Mouse (Mus musculus) liver, adult 2 months (tissue): ENCODE measurements around the gene Nedd4. TPM values are rescaled to one million over a fixed set of nuclear protein-coding genes. Genes with fewer than 3 reads are reported as not detected.

Experiments
- DNase-seq: peaks from one replicate; pipeline ENCODE4 v3.0.0-alpha.2; 2011; ENCODE audit warnings: low read depth, low spot score; ENCODE audit errors: extremely low read depth
- H3K27ac ChIP-seq: fragments of 200-500 bp; replicated peaks from 2 replicates; pipeline ENCODE4 v1.5.1; 2012; ENCODE audit warnings: low read depth, mild to moderate bottlenecking, control low read depth, inconsistent platforms, low read length; ENCODE audit not compliant: insufficient read depth
- H3K27me3 ChIP-seq: fragments of 200-500 bp; 2 replicates; pipeline ENCODE4 v1.6.1; 2012; ENCODE audit warnings: mild to moderate bottlenecking, moderate library complexity, low read length, inconsistent platforms; ENCODE audit not compliant: control insufficient read depth, insufficient read depth
- H3K36me3 ChIP-seq: fragments of 200-500 bp; 2 replicates; pipeline ENCODE4 v1.6.1; 2012; ENCODE audit warnings: low read length, inconsistent platforms; ENCODE audit not compliant: control insufficient read depth, insufficient read depth
- H3K4me1 ChIP-seq: fragments of 200-500 bp; 2 replicates; pipeline ENCODE4 v1.6.1; 2011; ENCODE audit warnings: low read length; ENCODE audit not compliant: control insufficient read depth, insufficient read depth
- H3K4me3 ChIP-seq: fragments of 200-500 bp; 2 replicates; pipeline ENCODE4 v1.5.1; 2011; ENCODE audit warnings: low read depth, mild to moderate bottlenecking, control low read depth, low read length, moderate library complexity; ENCODE audit not compliant: insufficient read depth
- H3K79me2 ChIP-seq: fragments of 200-500 bp; 2 replicates; pipeline ENCODE4 v1.6.1; 2012; ENCODE audit warnings: inconsistent platforms, mild to moderate bottlenecking, low read length, moderate library complexity; ENCODE audit not compliant: control insufficient read depth, insufficient read depth
- H3K9ac ChIP-seq: fragments of 200-500 bp; 2 replicates; pipeline ENCODE4 v1.6.1; 2012; ENCODE audit warnings: low read depth, mild to moderate bottlenecking, control low read depth, inconsistent platforms, low read length
- CTCF ChIP-seq: fragments of 200-500 bp; IDR thresholded peaks from 2 replicates; pipeline ENCODE4 v1.5.1; 2011; ENCODE audit warnings: low read depth, low read length, control low read depth
- POLR2A ChIP-seq: fragments of 200-500 bp; IDR thresholded peaks from 2 replicates; pipeline ENCODE4 v1.6.1; 2011; ENCODE audit warnings: low read length, control low read depth; ENCODE audit not compliant: insufficient read depth; ENCODE audit errors: extremely low read depth
- WGBS: fragments of 180-500 bp; shearing (Covaris S2); methylation state at CpG from one replicate; pipeline ENCODE4 v1.1.7; 2018; 5-methylcytosine and 5-hydroxymethylcytosine counted together
- polyA plus RNA-seq: library from polyadenylated mRNA; depleted of rRNA; stranded (reverse); fragments of >200 nt; gene quantifications from 2 replicates; pipeline ENCODE4 v1.2.3, GENCODE M21; 2012
- total RNA-seq: library from RNA; depleted of rRNA; stranded (reverse); fragments of >200 nt; gene quantifications from 2 replicates; pipeline ENCODE4 v1.2.3, GENCODE M21; 2014

Gene Nedd4
- total and polyA plus RNA-seq, 2 experiments: 51.7 to 123 TPM

GRCm38 (mm10) chr9:72714945-72715344 is 52.8 kb downstream of the Nedd4 start:
- DNase-seq: peak; percentile 91
- Histone ChIP-seq H3K36me3 (peaks cover 56% of the 10 kb centered on the region), H3K9ac (no peak overlapping the region), H3K27ac (peak overlapping the region; percentile 83), H3K4me3 (no peak overlapping the region), H3K4me1 (peaks cover 5% of the 10 kb centered on the region; the same call in 1 of the 2 replicates), H3K27me3 (no peaks in the 10 kb centered on the region), H3K79me2 (peaks cover 6% of the 10 kb centered on the region; the same call in 1 of the 2 replicates)
- WGBS: 33% methylated on average over 4 of the region's 4 CpGs
- TF ChIP-seq POLR2A (no peak), CTCF (no peak)

DNA sequence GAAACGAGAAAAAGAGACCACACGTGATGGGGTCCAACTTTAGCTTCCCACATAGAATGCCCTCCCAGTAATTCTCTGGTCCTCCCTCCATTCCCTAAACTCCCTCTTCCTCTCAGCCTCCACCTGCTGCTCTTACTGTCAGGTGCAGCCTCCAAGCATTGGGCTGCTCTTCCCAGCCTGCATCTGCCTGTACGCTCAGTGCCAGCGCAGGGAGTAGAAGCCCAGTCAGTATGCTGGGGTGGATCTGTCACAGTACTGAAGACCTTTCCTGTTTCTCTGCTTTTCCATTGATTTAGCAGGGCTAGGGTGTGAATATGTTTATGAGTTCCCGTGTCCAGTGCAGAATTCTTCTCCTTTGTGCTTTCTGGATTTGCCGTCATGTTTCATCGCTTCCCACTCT is 54.1 kb downstream of the Nedd4 start:
- Histone ChIP-seq H3K27ac (0 out of 2 replicates have a peak overlapping the region, but pooled peaks have one; percentile 2), H3K27me3 (no peaks in the 10 kb centered on the region), H3K9ac (no peak overlapping the region), H3K4me1 (peaks cover 8% of the 10 kb centered on the region; the same call in 1 of the 2 replicates), H3K4me3 (no peak overlapping the region), H3K36me3 (peaks cover 48% of the 10 kb centered on the region), H3K79me2 (peaks cover 3% of the 10 kb centered on the region; the same call in 1 of the 2 replicates)
- 96% methylated on average over 7 of the region's 7 CpGs for WGBS
- DNase-seq: no peak
- TF ChIP-seq POLR2A: no peak
- no peak for TF ChIP-seq CTCF

- no peak for DNase-seq
- no peak overlapping the region for H3K27ac ChIP-seq
- no peaks in the 10 kb centered on the region for H3K27me3 ChIP-seq
- peaks cover 10% of the 10 kb centered on the region for H3K4me1 ChIP-seq
- peaks cover 54% of the 10 kb centered on the region for H3K36me3 ChIP-seq
- 92% methylated on average over 4 of the region's 4 CpGs for WGBS
- H3K9ac ChIP-seq: no peak overlapping the region
- peaks cover 3% of the 10 kb centered on the region; the same call in 1 of the 2 replicates for H3K79me2 ChIP-seq
- H3K4me3 ChIP-seq: no peak overlapping the region
- TF ChIP-seq POLR2A (no peak), CTCF (no peak)
These were observed 57.0 kb downstream of the Nedd4 start for GRCm38 (mm10) chr9:72719143-72719542.

DNA sequence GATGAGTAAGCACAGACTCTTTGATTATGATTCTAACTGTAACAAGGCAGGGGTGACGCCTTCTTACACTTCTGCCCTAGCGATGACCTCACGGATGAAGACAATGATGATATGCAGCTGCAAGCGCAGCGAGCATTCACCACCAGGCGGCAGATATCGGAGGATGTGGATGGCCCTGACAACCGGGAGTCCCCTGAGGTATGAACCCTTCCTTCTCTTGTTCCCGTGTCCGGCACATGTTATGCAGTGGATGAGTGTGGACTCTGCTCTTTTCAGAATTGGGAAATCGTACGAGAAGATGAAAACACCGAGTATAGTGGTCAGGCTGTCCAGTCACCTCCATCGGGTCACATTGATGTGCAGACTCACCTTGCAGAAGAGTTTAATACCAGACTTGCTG is 59.1 kb downstream of the Nedd4 start:
- Histone ChIP-seq H3K4me1 (peaks cover 8% of the 10 kb centered on the region), H3K27me3 (no peaks in the 10 kb centered on the region), H3K27ac (peak overlapping the region; percentile 35), H3K79me2 (peaks cover 1% of the 10 kb centered on the region; the same call in 1 of the 2 replicates), H3K9ac (no peak overlapping the region), H3K4me3 (no peak overlapping the region), H3K36me3 (peaks cover 54% of the 10 kb centered on the region)
- TF ChIP-seq POLR2A (no peak), CTCF (peak; percentile 87)
- 27% methylated on average over 14 of the region's 14 CpGs for WGBS
- DNase-seq: peak; percentile 99

DNA sequence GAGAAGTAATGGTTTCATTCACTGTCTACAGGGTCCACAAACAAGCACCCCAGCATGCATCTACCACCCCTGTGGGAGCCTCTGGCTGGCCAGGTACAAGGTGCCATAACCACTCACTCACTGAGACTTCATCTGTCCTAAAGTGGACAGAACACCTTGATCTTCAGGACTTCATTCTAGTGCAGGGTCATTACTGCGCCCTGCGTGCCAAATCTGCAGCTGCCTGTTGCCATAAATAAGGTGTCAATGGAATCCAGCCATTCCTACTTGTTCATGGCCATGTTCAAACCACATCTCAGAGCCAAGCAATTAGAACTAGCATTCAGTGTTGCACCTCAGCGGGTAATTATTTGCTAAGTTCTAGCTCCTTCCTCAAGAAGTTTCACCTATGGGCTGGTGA is 60.5 kb downstream of the Nedd4 start:
- WGBS: 97% methylated on average over 3 of the region's 3 CpGs
- DNase-seq: no peak
- peaks cover 8% of the 10 kb centered on the region for H3K4me1 ChIP-seq
- TF ChIP-seq POLR2A (no peak), CTCF (no peak)
- peaks cover 58% of the 10 kb centered on the region for H3K36me3 ChIP-seq
- peaks cover 3% of the 10 kb centered on the region; the same call in 1 of the 2 replicates for H3K79me2 ChIP-seq
- H3K9ac ChIP-seq: no peak overlapping the region
- no peak overlapping the region for H3K4me3 ChIP-seq
- H3K27me3 ChIP-seq: no peaks in the 10 kb centered on the region
- H3K27ac ChIP-seq: no peak overlapping the region

- Histone ChIP-seq H3K36me3 (peaks cover 50% of the 10 kb centered on the region), H3K4me1 (peaks cover 8% of the 10 kb centered on the region), H3K4me3 (no peak overlapping the region), H3K27ac (no peak overlapping the region), H3K79me2 (peaks cover 3% of the 10 kb centered on the region; the same call in 1 of the 2 replicates), H3K27me3 (no peaks in the 10 kb centered on the region), H3K9ac (no peak overlapping the region)
- 74% methylated on average over 8 of the region's 8 CpGs for WGBS
- TF ChIP-seq POLR2A (no peak), CTCF (no peak)
- no peak for DNase-seq
These were observed 62.5 kb downstream of the Nedd4 start for GRCm38 (mm10) chr9:72724491-72725221.
